Mouse (Mus musculus) mouse trophoblast stem cell (cell line): ENCODE measurements around the gene Ano6.
"Not testable (repeated sequence)": the region's sequence is repeated elsewhere in the genome, so short reads cannot be mapped to it uniquely, and the experiment has no call there.

Source experiments
- in situ Hi-C, 2 experiments: fragments of 300-500 bp; cut with MseI, MboI; formaldehyde crosslinking; loops; 2 replicates in 1 of 2; 3 replicates in 1 of 2; pipeline ENCODE4 v1.15.1; 2025

Ano6 gene

DNA sequence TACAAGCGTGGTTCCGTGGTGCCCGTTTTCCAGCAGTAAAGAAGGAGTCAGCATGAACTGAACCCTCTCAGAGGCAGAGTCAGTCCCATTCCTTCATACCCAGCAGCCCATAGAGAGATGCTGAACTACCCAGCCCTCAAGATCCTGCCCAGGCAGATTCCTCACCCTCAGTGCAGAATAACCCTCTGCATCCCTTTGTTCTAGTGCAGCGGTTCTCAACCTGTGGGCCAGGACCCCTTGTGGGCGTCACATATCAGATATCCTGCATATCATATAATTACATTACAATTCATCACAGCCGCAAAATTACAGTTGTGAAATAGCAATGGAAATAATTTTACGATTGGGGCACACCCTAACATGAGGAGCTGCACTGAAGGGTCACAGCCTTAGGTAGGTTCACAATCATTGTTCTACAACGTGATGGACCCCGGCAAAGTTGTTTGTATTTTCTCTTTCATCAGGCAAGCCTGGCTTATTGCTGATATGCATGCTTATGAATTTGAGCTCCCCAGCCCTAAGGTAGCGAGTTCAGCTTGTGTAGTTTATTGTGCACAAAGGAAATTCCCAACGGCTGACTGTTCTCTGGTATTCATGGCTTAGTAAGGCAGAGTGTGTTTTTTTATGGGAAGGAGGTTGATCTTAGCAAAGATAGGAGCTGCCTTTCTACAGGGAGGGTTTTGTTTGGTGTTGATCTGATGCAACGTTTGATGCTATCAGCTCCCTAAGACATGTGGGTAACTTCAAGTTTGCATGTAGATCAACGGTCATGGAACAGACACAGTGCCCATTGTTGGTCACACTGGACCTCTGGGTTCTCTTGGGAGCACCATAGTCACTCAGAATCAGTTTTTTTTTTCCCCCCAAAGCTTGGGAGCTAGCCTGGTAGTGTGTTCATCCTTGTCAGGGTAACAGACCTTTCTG, 33.0 kb downstream of the Ano6 start:
- in situ Hi-C loops: no loop called here

DNA sequence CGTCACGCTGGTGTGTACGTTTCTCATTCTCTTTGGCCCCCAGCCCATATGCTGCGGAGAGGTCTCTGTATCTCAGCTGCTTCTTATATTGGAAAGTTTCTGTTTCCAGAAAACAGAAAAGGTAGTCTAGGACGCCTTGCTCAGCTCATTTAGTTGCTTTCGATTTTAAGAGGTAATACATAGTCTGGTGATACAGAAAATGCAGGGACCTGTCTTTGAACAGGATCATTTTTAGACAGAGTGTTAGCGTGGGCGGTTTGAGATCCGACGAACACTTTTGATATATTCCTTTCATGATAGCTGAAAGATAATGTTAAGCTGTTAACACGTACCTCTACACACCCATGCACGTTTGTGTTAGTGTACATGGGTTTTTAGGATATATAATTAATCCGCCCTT, 35.9 kb downstream of the Ano6 start:
- in situ Hi-C loops: no loop called here

DNA sequence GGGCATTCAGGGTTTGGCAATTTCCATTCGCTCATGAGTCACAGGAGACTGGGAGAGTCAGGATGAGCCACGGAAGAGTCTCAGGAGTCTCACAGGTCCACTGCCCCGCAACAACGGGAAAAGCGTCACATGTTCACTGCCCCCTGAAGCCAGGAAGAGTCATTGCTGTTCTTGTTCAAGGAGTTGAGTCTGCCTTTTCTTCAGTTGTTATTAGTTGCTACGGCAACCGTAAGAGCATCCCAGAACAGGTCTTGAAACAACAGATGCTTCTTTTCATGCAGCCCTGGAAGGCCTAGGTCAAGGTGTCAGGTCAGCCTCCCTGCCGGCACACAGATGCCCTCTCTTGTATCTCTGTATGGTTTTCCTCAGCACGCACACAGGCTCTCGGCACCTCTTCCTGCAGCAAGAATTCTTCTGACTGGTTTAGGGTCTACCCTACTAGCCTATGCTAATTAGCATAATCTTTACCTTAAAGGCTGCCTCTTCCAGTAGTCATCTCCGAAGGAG, 36.9 kb downstream of the Ano6 start:
- in situ Hi-C loops: no loop called here

DNA sequence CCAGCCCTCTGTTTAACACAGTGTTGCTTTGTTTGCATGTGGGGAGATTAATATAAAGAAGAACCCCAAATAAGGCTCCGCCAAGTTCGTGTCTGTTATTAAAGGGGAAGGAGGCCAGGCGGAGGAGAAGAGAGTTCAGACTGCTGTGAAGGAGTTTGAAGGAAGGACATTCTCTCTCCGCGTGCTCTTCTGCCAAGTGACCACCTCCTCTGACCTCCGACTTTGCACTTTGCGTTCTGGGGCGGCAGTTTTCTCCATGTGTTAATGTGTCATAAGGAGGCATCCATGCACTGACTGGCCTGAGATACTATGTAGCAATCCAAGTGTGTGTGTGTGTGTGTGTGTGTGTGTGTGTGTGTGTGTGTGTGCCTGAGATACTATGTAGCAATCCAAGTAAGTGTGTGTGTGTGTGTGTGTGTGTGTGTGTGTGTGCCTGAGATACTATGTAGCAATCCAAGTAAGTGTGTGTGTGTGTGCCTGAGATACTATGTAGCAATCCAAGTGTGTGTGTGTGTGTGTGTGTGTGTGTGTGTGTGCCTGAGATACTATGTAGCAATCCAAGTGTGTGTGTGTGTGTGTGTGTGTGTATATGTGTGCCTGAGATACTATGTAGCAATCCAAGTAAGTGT, 37.5 kb downstream of the Ano6 start:
- in situ Hi-C loops: not testable (repeated sequence)

DNA sequence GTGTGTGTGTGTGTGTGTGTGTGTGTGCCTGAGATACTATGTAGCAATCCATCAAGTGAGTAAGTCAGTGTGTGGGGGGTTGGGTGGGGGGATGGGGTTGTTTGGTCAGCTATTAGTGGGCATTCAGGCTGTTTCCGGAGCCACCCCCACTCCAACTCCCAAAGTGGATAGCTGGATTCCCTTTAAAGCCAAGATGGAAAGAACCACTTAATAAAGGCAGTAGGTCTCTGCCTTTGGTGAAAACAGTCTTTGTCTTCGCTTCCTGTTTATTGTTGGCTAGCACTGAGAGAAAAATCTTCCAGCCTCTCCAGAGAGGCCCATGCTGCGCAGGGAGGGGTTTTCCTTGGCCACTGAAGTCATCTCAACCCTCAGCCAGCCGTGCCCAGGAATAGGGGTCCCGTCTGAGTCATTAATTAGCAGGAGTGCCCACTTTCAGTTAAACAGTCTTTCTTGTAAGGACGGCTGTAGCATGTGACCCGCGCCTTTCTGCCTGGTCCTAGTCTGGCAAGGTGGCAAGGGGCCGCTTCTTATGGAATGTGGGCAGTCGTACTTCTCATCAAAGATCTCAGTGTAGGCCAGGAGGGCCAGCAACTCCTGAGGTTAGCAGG, 38.1 kb downstream of the Ano6 start:
- in situ Hi-C loops: no loop called here

DNA sequence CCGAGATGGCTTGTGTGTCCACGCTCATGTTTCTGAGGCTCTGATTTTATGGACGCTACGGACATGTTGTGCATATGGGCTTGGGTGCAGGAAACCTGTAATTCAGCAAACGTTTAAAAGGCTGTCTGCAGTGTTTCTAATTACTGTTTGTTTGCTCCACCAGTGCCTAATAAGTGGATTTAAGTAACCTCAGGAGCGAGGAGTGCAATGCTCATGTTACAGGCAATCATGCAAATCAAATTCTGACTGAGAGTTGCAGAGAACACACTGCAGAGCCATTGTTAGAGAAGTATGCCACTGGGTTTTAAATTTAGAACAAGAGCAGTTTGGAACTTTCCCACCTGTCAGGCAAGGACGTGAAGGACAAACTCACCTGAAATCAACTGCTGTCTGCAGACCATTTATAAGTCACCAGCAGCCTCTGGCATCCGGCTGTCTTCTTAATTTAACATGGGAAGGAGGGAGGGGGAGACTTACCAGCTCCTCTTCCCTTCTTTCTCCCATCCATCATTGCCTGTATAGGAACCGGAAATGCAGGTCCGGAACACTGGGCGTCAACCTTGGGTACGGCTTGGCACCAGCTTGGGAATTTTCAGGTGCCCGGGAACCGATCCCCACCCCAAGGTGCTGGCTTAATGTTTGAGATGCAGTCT, 39.0 kb downstream of the Ano6 start:
- in situ Hi-C loops: no loop called here

DNA sequence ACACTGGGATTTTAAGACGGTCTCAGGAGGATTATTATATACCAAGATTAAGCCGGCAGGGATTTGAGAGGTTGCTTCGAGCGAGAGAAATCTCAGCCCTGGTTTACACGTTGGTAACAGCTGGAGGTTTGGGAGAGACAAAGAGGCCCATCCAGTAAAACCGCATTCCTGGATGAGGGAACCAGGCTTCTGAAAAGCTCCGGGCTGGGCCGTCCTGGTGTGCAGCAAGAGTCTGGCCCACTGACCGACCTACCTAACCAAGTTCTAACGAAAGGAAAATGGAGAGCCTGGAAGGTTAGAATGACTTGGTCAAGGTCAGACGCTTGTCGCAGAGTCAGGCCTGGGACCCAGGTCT, 39.5 kb downstream of the Ano6 start:
- in situ Hi-C loops: no loop called here

DNA sequence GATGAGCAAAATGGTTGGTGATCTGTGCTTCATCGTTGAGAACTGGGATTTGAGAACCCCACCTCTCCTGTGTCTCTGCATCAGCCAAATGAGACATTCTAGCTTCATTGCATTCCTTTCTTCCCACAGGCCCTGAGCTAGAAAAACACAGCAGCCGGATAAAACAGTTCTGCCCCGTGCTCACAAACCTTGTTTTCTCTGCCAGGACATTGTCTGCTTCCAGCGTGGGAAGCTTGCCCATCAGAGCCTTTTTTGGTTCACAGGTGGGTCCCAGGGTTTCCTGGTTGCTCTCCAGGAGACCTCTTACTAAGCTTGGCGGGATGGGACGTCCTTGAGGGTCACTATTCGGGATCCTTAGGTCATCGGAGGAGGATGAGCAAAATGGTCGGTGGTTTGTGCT, 42.6 kb downstream of the Ano6 start:
- in situ Hi-C loops: no loop called here

DNA sequence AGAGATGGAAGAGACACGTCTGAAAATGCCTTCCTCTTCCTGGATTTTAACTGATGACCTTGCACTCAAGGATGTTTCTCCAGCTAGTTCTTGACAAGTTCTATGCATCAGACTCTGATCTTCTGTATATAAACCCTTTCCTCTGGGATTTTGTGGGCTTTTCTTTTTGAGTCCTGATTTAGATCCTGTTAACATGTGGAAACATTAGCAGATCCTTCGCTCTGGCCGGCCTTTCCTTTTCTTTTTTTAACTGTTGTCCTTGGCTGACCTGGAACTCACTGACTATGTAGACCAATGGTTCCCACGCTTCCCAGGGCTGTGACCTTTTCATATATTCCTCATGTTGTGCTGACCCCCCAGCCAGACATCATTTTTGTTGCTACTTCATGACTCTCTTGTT, 45.4 kb downstream of the Ano6 start:
- in situ Hi-C loops: no loop called here

DNA sequence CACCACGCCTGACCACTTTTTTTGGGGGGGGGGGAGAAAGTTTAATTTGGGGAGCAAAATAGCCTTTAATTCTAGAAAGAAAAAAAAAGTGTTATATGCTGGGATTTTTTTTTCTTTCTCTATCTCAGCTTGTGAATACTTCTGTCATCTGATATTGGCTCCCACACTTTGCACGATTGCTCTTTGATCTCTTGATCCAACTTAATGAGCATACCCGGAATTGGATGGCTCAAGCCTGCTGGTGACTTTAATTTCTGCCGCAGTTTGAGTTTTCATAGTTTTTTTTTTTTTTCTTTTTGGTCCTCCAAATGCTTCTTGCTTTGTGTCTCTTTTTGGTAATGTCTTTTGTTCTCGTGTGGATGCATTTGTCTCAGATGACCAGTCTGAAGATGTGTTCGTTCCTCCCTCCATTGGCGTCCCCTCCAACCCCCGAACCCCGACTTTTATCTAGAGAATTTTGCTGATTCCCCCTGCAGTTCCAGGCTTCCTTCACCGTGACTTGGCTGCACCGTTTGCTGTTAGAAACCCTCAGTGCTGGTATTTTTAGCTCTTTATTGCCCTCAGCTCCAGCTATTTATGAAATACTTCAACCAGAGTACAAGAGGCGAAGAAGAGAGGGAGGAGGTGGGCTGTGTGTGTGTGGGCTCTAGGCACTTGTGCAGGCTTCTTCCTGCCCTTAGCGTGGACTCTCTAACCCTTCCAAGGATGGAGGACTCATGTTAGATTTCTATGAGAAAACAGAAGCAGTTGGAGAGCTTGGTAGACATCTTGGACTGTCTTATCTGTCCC, 46.2 kb downstream of the Ano6 start:
- in situ Hi-C loops: no loop called here

DNA sequence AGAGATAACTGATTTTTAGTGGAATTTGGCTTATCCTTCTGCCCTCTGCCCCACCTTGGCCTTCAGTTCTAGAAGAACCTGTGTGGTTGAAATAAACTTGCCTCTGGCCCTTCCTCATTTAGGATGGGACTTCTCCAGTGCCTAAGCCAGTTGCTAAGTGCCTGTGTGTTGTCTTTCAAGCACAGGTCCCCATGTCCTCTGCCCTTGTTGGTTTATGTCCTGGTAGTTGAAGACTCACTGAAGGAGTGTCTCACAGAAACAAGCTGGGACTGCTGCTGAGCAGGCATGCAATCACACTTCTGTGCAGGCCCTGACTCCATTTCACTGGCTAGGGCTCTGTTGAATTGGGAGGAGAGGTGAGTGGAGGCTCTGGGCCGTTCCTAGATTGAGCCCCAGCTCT, 46.9 kb downstream of the Ano6 start:
- in situ Hi-C loops: no loop called here

DNA sequence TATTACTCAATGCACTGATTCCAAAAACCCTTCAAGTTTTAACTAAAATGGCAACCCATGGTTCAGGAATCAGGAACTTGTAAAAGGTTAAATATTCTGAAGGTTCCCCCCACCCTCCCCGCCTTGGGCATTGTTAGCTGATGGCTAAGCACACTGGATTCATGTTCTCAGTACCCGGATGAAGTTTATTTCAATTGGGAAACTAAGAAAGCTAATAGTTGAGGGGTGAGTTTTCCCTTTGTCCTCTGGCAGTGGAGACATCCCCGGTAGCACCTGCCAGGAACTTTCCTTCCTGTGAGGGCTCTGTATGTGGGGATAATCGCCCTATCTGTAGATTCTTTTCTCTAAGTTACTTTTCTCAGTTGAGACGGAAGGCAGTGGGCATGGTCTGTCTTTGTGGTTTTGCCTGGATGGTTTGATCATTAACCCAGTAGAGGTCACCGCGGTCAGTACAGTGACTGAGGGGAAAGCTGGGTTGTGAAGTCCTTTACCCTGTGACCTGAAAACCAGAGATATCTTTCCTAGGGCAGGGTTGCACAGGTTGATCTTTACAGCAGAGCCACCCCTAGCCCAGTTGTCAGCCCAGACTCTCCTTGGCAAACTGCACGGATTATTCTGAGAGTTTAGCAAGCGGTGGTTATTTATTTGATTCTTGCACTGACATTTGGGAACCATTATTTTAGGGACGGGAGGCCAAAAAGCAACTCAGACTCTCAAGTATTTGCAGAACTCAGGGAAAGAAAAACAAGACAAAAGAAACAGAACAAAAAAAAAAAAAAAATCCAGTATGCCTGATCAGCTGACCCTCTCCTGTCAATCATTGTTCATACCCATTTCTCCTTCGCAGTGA, 47.8 kb downstream of the Ano6 start:
- in situ Hi-C loops: no loop called here

DNA sequence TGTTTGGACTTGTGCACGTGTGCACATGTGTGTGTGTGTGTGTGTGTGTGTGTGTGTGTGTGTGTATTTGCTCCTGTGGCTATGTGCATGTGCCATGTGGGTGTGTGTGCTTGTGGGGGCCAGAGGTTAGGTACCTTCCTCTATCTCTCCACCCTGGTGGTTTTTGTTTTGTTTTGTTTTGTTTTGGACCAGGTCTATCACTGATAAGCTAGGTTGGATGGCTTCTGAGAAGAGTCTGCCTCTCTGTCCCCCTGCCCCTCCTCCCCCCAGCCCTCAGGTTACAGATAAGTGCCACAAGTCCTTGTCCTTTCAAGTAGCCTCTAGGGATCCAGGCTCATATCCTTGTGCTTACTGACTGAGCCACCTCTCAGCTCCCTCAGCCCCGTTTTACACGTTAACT, 49.1 kb downstream of the Ano6 start:
- in situ Hi-C loops: no loop called here

DNA sequence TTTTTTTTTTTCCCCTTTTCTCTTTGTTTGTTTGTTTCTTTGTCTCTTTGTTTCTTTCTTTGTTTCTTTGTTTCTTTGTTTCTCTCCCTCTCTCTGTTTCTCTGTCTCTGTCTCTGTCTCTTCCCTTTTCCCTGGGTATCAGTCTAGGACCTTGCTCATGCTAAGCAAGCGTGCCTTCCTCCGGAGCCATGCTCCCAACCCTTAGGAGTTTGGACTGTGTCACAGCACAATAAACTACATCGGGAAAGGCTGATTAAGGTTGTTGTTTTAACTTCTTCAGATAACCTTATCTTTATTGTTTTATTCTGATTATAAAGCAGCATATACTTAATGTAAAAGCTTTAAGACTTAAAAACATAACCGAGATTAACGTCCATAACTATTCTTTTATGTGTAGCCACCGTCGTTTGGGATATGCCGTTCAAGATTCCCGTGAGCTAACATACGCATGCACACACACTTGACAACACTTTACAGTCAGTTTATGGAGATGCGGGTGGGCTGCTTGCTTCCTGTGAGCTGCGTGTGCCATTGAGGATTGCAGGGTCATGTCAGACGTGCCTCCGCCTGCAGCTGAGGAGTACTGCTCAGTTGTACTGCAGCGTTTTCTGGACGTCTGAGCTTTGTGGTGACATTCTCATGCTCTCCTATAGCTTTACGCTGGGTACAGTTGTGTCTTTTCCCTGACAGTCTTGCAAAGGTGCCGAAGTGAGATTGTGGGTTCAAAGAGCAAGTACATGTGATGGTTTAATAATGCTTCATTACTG, 52.7 kb downstream of the Ano6 start:
- in situ Hi-C loops: no loop called here

DNA sequence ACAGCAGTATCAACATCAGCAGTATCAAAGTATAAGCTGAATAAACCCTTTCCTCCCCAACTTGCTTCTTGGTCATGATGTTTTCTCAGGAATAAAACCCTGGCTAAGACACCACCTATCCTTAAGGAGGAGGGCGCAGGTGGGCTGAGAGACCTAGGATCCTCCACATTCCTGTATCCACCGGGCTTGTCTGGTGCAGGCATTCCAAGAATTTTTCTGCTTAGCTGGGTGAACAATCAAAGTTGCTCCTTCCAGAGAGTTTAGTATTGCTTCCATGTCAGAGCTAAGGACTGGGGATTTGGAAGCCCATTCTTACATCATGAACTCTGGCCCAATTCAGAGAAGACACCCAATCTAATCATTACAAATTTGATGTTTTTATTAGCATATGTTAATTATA, 53.8 kb downstream of the Ano6 start:
- in situ Hi-C loops: no loop called here

DNA sequence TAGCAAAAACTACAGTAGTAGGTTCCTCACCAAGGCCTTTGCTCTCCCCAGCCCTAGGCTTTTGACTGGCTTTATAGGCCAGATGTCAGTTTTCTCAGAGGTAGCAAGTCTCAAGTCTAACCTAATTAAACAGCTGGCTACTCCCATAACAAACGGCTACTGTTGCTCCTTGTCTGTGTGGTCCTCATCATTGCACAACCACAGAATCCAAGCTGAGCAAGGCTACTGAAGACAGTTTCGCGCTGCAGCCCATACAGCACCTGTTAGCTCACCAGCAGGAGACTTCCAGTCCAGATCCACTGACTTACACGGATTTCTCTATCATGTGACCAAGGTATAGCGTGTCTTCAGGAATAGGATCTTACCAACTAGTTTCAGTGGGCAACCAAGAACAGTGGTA, 55.5 kb downstream of the Ano6 start:
- in situ Hi-C loops: no loop called here

DNA sequence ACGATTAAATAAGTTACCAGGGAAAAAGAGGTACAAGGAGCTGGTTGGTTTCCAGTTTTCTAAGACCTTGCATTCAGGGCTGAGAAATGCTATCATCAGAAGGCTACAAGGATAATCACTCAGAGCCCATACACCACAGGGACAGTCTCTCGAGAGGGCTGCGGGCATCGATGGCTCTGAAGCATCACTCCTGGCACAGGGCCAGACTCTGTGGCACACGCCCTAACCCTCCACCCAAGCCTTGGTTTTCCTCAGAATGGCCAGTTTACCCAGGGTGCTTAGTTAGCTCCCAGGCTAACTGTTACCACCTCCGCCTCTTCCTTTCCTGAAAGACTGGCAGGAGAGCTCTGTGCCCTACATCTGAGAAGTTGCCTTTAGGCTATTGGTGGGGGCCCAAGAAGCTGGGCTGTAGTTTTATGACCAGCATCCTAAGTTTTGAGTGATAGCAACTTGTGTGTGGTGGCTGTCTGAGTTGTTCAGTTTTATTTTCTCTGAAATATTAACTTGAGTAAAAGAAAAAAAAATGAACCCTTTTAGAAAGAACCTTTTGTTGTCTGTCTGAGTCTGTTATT, 57.9 kb downstream of the Ano6 start:
- in situ Hi-C loops: no loop called here

DNA sequence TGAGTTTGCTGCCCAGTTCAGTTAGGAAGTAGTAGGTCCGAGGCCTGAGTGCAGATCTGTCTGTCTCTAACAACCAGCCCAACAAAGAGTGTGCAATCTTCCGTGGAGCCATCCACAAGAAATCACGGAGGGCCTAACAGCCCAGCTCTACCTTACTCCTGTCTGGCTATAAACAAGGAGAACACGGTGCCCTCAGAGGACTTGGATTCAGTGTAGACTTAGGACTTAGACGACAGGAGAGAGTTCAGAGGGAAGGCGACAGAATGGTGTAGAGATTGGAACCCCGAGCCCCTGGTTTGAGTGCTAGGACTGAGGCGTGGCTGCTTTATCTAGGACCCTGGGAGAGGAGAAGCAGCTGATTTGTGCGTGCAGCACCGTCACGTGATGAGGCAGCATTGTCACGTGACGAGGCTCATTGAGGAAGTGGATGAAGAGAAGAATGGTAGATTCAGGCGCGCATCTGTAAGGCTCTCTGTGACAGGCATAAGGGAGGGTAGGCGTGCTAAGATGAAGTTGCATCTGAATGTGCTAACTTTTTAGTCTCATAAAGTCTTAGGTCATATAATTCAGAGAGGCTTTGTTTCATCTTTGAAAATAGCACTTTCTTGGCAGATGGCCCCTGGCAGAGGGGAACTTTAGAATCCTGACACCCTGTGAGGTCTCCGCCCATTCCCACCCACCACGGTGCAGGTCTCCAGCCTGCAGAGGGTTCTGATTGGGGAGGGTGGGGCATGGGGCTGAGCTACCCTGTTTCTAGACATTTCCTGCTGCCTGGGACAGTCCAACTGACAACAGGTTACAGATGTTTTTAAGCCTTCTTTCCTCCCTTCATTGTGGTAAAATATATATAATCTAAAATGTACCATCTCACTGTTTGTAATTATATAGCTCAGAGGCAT, 59.1 kb downstream of the Ano6 start:
- in situ Hi-C loops: no loop called here
